In genomic region chr5:119795376-119795775, GRCm38 (mm10) we compare ENCODE assay signal across 22 mouse cellular contexts. TPM values are rescaled to one million over a fixed set of nuclear protein-coding genes. Genes with fewer than 3 reads are reported as not detected.
"Had no signal": no experiment of that assay in that cellular context is flagged by ENCODE, and none has a peak within 500 bp of the region (broad histone marks: within the 10 kb centered on the region; RNA-seq: fewer than 3 reads in every experiment).

No protein-coding gene starts in this region.

- H3K27ac ChIP-seq: kidney, postnatal 0 days; limb, embryonic 15.5 days; liver, embryonic 12.5 days; midbrain, embryonic 12.5 days; neural tube, embryonic 13.5 days had no signal

- DNase-seq: kidney, postnatal 36 days; layer of hippocampus, adult 9-11 months; layer of hippocampus, postnatal 36 days; lung, embryonic 14.5 days; lung, postnatal 10 days; lung, postnatal 4 days; retina, postnatal 1 day; right cerebral cortex, postnatal 4 days; spleen, adult 18-20 months; thymus, adult 18-20 months; thymus, postnatal 14 days had no signal

- H3K9ac ChIP-seq: limb, embryonic 15.5 days; liver, embryonic 12.5 days; lung, embryonic 14.5 days; midbrain, embryonic 12.5 days; neural tube, embryonic 13.5 days had no signal

- ATAC-seq: liver, embryonic 12.5 days; midbrain, embryonic 16.5 days had no signal

- H3K36me3 ChIP-seq: limb, embryonic 15.5 days; liver, embryonic 12.5 days; midbrain, embryonic 12.5 days; neural tube, embryonic 13.5 days had no signal

- H3K4me2 ChIP-seq: limb, embryonic 15.5 days; liver, embryonic 12.5 days; lung, embryonic 14.5 days; midbrain, embryonic 12.5 days; neural tube, embryonic 13.5 days had no signal

- H3K4me3 ChIP-seq: limb, embryonic 15.5 days; liver, embryonic 12.5 days; midbrain, embryonic 12.5 days; neural tube, embryonic 13.5 days had no signal

- H3K9me3 ChIP-seq: limb, embryonic 15.5 days; liver, embryonic 12.5 days; midbrain, embryonic 12.5 days; neural tube, embryonic 13.5 days had no signal

- H3K4me1 ChIP-seq: liver, embryonic 12.5 days; midbrain, embryonic 12.5 days; neural tube, embryonic 13.5 days had no signal

RNA-seq across cellular contexts. Expression of gene Tbx5, which starts 37.1 kb away (rescaled TPM):
- total RNA-seq: layer of hippocampus, adult 18-20 months; layer of hippocampus, postnatal 36 days; left cerebral cortex, adult 8-10 months; left cerebral cortex, postnatal 25 days; megakaryocyte-erythroid progenitor cell, adult 5-6 weeks had no signal
- polyA plus RNA-seq: kidney, postnatal 0 days; liver, embryonic 16.5 days; midbrain, embryonic 16.5 days had no signal
